26 mouse cellular contexts compared by ENCODE assay signal in the genomic region with DNA sequence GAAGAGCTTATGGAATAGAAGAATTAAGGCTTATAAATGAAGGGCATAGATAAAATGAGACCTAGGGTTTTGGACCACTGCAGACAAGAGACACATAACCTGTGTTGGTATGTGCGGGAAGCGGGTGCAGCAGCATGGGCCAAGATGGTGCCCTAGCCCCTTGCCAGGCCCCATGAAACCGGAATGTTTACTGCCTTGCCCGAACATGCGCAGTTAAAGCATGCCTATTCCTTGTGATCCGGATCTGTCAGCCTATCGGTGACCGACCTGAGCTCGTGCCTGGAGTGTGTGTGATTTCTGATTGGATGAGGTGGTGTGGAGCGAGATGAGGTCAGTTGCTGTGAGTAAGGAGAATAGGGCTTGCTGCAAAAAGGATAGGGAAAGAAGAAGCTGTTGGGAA. TPM values are rescaled to one million over a fixed set of nuclear protein-coding genes. Genes with fewer than 3 reads are reported as not detected.
"Had no signal": no experiment of that assay in that cellular context is flagged by ENCODE, and none has a peak within 500 bp of the region (broad histone marks: within the 10 kb centered on the region; RNA-seq: fewer than 3 reads in every experiment).

No protein-coding gene starts in this region.

- H3K36me3 ChIP-seq: neural tube, embryonic 12.5 days; neural tube, embryonic 13.5 days; neural tube, embryonic 15.5 days; stomach, embryonic 15.5 days had no signal

- H3K27me3 ChIP-seq: neural tube, embryonic 12.5 days; neural tube, embryonic 13.5 days; neural tube, embryonic 15.5 days; stomach, embryonic 15.5 days had no signal

- H3K9me3 ChIP-seq: neural tube, embryonic 12.5 days; neural tube, embryonic 13.5 days; neural tube, embryonic 15.5 days; stomach, embryonic 15.5 days had no signal

- H3K4me3 ChIP-seq: neural tube, embryonic 12.5 days; neural tube, embryonic 13.5 days; neural tube, embryonic 15.5 days; stomach, embryonic 15.5 days had no signal

- H3K9ac ChIP-seq: neural tube, embryonic 12.5 days; neural tube, embryonic 13.5 days; neural tube, embryonic 15.5 days; stomach, embryonic 15.5 days had no signal

- H3K27ac ChIP-seq: neural tube, embryonic 12.5 days; neural tube, embryonic 13.5 days; neural tube, embryonic 15.5 days; stomach, embryonic 15.5 days; stomach, postnatal 0 days had no signal

- DNase-seq: retina, postnatal 1 day; right cerebral cortex, adult 18-20 months; right cerebral cortex, postnatal 14 days; right cerebral cortex, postnatal 25 days; right cerebral cortex, postnatal 4 days; spleen, adult 18-20 months; thymus, adult 18-20 months; thymus, adult 2 months; thymus, postnatal 14 days; thymus, postnatal 25 days; thymus, postnatal 36 days; thymus, postnatal 4 days had no signal

- H3K4me1 ChIP-seq: neural tube, embryonic 12.5 days; neural tube, embryonic 13.5 days; neural tube, embryonic 15.5 days; stomach, embryonic 15.5 days had no signal

RNA-seq across cellular contexts. Expression of gene Gm6592, which starts 8.7 kb away (rescaled TPM):
- total RNA-seq: neutrophil, adult 5-6 weeks had no signal
- polyA plus RNA-seq: neural tube, embryonic 12.5 days; neural tube, embryonic 13.5 days; neural tube, embryonic 14.5 days; neural tube, embryonic 15.5 days; small intestine, adult 2 months; spleen, adult 2 months; stomach, embryonic 14.5 days; stomach, embryonic 15.5 days; stomach, embryonic 16.5 days; stomach, postnatal 0 days; testis, adult 2 months; thymus, adult 2 months; thymus, postnatal 0 days; urinary bladder, adult 2 months had no signal

RNA-seq across cellular contexts. Expression of gene Gm5751, which starts 21.6 kb away (rescaled TPM):
- total RNA-seq: neutrophil, adult 5-6 weeks had no signal
- polyA plus RNA-seq: neural tube, embryonic 12.5 days; neural tube, embryonic 13.5 days; neural tube, embryonic 14.5 days; neural tube, embryonic 15.5 days; small intestine, adult 2 months; spleen, adult 2 months; stomach, embryonic 14.5 days; stomach, embryonic 15.5 days; stomach, embryonic 16.5 days; stomach, postnatal 0 days; thymus, adult 2 months; thymus, postnatal 0 days; urinary bladder, adult 2 months had no signal

RNA-seq across cellular contexts. Expression of gene B630019K06Rik, which starts 39.7 kb away (rescaled TPM):
- total RNA-seq: neutrophil, adult 5-6 weeks had no signal

RNA-seq across cellular contexts. Expression of gene Ssxb5, which starts 49.0 kb away (rescaled TPM):
- total RNA-seq: neutrophil, adult 5-6 weeks had no signal
- polyA plus RNA-seq: neural tube, embryonic 12.5 days; neural tube, embryonic 13.5 days; neural tube, embryonic 14.5 days; neural tube, embryonic 15.5 days; small intestine, adult 2 months; spleen, adult 2 months; stomach, embryonic 14.5 days; stomach, embryonic 15.5 days; stomach, embryonic 16.5 days; stomach, postnatal 0 days; thymus, adult 2 months; thymus, postnatal 0 days; urinary bladder, adult 2 months had no signal
